Mouse (Mus musculus) heart, postnatal 36 days (tissue): ENCODE results near the gene Lin28a. TPM values are rescaled to one million over a fixed set of nuclear protein-coding genes. Genes with fewer than 3 reads are reported as not detected.

Source experiments
- total RNA-seq, 2 experiments: library from RNA; stranded (reverse); gene quantifications; 2 replicates each; pipeline ENCODE4 v1.2.3; 2021

Lin28a gene
- total RNA-seq, 2 experiments from 2014 or later, result not detected

Other genes starting within 250 kb of the Lin28a start
- 1 to 10 TPM; 5.1 to 6.4 TPM for gene Rps6ka1, start 131.0 kb downstream of the Lin28a start, total RNA-seq
- 100 to 1,000 TPM; 106 to 128 TPM for gene Hmgn2, start 50.2 kb downstream of the Lin28a start, total RNA-seq
- 10 to 100 TPM; 29.9 to 32.4 TPM for gene Dhdds, start 17.9 kb downstream of the Lin28a start, total RNA-seq
- gene Zfp683, start 35.0 kb upstream of the Lin28a start, total RNA-seq, result not detected
- gene Crybg2, start 42.0 kb upstream of the Lin28a start, total RNA-seq, result not detected
- 1 to 10 TPM; 3.1 to 4.6 TPM for gene Cd52, start 76.2 kb upstream of the Lin28a start, total RNA-seq
- gene Ubxn11, start 83.7 kb upstream of the Lin28a start, total RNA-seq, result 1 to 10 TPM; 1.6 to 1.9 TPM
- 10 to 100 TPM; 36.4 to 39.9 TPM for gene Sh3bgrl3, start 109.9 kb upstream of the Lin28a start, total RNA-seq
- 10 to 100 TPM; 49.1 to 50.9 TPM for gene Cep85, start 168.3 kb upstream of the Lin28a start, total RNA-seq
- not detected for gene Gm7534, start 184.2 kb upstream of the Lin28a start, total RNA-seq
- not detected for gene Catsper4, start 208.5 kb upstream of the Lin28a start, total RNA-seq
- 1 to 10 TPM; 4.7 to 5.5 TPM for gene Cnksr1, start 219.6 kb upstream of the Lin28a start, total RNA-seq
- gene E130218I03Rik, start 224.8 kb upstream of the Lin28a start, total RNA-seq, result not detected
- 1 to 10 TPM; 2.6 to 3.7 TPM for gene Zfp593, start 226.8 kb upstream of the Lin28a start, total RNA-seq
- gene Gm30191, start 228.1 kb upstream of the Lin28a start, total RNA-seq, result not detected
- gene Grrp1, start 235.3 kb upstream of the Lin28a start, total RNA-seq, result 1 to 10 TPM; 6.1 to 9.5 TPM